Comparison of ENCODE assay signal across 8 mouse cellular contexts in genomic region chr8:126929607-126930161, GRCm38 (mm10). TPM values are rescaled to one million over a fixed set of nuclear protein-coding genes. Genes with fewer than 3 reads are reported as not detected.
DNase-seq lines count a peak whose midpoint lies in the region; ATAC-seq and TF ChIP-seq lines count a peak whose summit lies in the region.

No protein-coding gene starts in this region.

- no peak overlapping the region for H3K4me2 ChIP-seq in hindbrain, embryonic 14.5 days (replicated peaks)
- no peak overlapping the region for H3K4me2 ChIP-seq in limb, embryonic 15.5 days
- no peak overlapping the region for H3K4me2 ChIP-seq in midbrain, postnatal 0 days (ENCODE audit: low read depth, low read length, poor library complexity, severe bottlenecking)

- H3K4me3 ChIP-seq in hindbrain, embryonic 14.5 days (replicated peaks; ENCODE audit: low read length), result no peak overlapping the region
- no peak overlapping the region for H3K4me3 ChIP-seq in limb, embryonic 15.5 days
- no peak overlapping the region for H3K4me3 ChIP-seq in midbrain, postnatal 0 days (ENCODE audit: low read depth, low read length)

- no peak overlapping the region for H3K9ac ChIP-seq in hindbrain, embryonic 14.5 days
- no peak overlapping the region for H3K9ac ChIP-seq in limb, embryonic 15.5 days
- H3K9ac ChIP-seq in midbrain, postnatal 0 days (replicated peaks; ENCODE audit: low read length, poor library complexity, severe bottlenecking), result no peak overlapping the region

- ATAC-seq in erythroid progenitor cell, adult 5-6 weeks (replicated peaks; ENCODE audit: low FRiP score, poor library complexity, severe bottlenecking), result peak; percentile 46; the same call in 1 of the 2 replicates
- no peak for ATAC-seq in hindbrain, embryonic 14.5 days (ENCODE audit: low FRiP score)
- ATAC-seq in limb, embryonic 15.5 days (ENCODE audit: insufficient number of reproducible peaks, low FRiP score, low TSS enrichment, low read depth), result no peak
- ATAC-seq in midbrain, postnatal 0 days (ENCODE audit: low FRiP score), result no peak

- no peaks in the 10 kb centered on the region for H3K27me3 ChIP-seq in hindbrain, embryonic 14.5 days (ENCODE audit: control insufficient read depth, insufficient read depth, low read length)
- no peaks in the 10 kb centered on the region for H3K27me3 ChIP-seq in limb, embryonic 15.5 days
- H3K27me3 ChIP-seq in midbrain, postnatal 0 days (ENCODE audit: insufficient read depth, low read length), result no peaks in the 10 kb centered on the region

- peak; percentile 75; the same call in 1 of the 2 replicates for TF ChIP-seq CTCF in brain, embryonic 14.5 days (IDR thresholded peaks at IDR 0.05; ENCODE audit: borderline replicate concordance, extremely low read depth, insufficient read depth, insufficient read length)
- peak; percentile 94 for TF ChIP-seq CTCF in midbrain, postnatal 0 days (IDR thresholded peaks at IDR 0.05)

- peak; percentile 70 to 79 for DNase-seq in right cerebral cortex, adult 2 months (ENCODE audit: low spot score in 2 of 2)
- DNase-seq in right cerebral cortex, postnatal 25 days, result no peak
- DNase-seq in brain, embryonic 14.5 days (ENCODE audit: low read depth), result peak; percentile 77
- peak; percentile 81 for DNase-seq in hindbrain, embryonic 14.5 days (ENCODE audit: low spot score)
- peak; percentile 72 for DNase-seq in midbrain, postnatal 0 days (ENCODE audit: low spot score)
- peak; percentile 20 to 73 for DNase-seq in thymus, postnatal 10 days (ENCODE audit: low spot score in 2 of 2)

- peaks cover 50% of the 10 kb centered on the region for H3K36me3 ChIP-seq in hindbrain, embryonic 14.5 days (replicated peaks; ENCODE audit: control insufficient read depth, insufficient read depth)
- H3K36me3 ChIP-seq in limb, embryonic 15.5 days, result peaks cover 59% of the 10 kb centered on the region
- H3K36me3 ChIP-seq in midbrain, postnatal 0 days (ENCODE audit: insufficient read depth, low read length), result peaks cover 22% of the 10 kb centered on the region

- no peak for TF ChIP-seq POLR2A in brain, embryonic 14.5 days (IDR thresholded peaks at IDR 0.05; ENCODE audit: borderline replicate concordance, extremely low read depth, insufficient read depth, insufficient read length, poor library complexity, severe bottlenecking)

- H3K27ac ChIP-seq in hindbrain, embryonic 14.5 days, result no peak overlapping the region
- 0 out of 2 replicates have a peak overlapping the region, but pooled peaks have one; percentile 17 for H3K27ac ChIP-seq in limb, embryonic 15.5 days
- no peak overlapping the region for H3K27ac ChIP-seq in midbrain, postnatal 0 days (ENCODE audit: low read depth, low read length)

- WGBS in hindbrain, embryonic 14.5 days, result 75% methylated on average over 3 of the region's 3 CpGs
- 73% methylated on average over 3 of the region's 3 CpGs for WGBS in limb, embryonic 15.5 days
- 70% methylated on average over 3 of the region's 3 CpGs for WGBS in midbrain, postnatal 0 days

- H3K4me1 ChIP-seq in hindbrain, embryonic 14.5 days (replicated peaks; ENCODE audit: control insufficient read depth, insufficient read depth, low read length), result no peaks in the 10 kb centered on the region
- H3K4me1 ChIP-seq in limb, embryonic 15.5 days, result no peaks in the 10 kb centered on the region
- no peaks in the 10 kb centered on the region for H3K4me1 ChIP-seq in midbrain, postnatal 0 days (ENCODE audit: insufficient read depth, low read length)

- H3K9me3 ChIP-seq in hindbrain, embryonic 14.5 days (ENCODE audit: control insufficient read depth, low read length), result no peaks in the 10 kb centered on the region
- no peaks in the 10 kb centered on the region for H3K9me3 ChIP-seq in limb, embryonic 15.5 days
- no peaks in the 10 kb centered on the region for H3K9me3 ChIP-seq in midbrain, postnatal 0 days (ENCODE audit: low read length)

RNA-seq across cellular contexts. Expression of gene Tomm20, which starts 16.0 kb away (rescaled TPM):
- polyA plus RNA-seq in brain, embryonic 14.5 days (2012; rRNA removed), result 94.5 and 111 TPM in 2 replicates
- 16.3 and 40.4 TPM in 2 replicates for total RNA-seq in erythroid progenitor cell, adult 5-6 weeks (2015; ENCODE audit: low replicate concordance)
- total RNA-seq in erythroid progenitor cell, adult 5-6 weeks (2017; ENCODE audit: low replicate concordance), result 43.8 and 48.9 TPM in 2 replicates
- 208 and 216 TPM in 2 replicates for polyA plus RNA-seq in hindbrain, embryonic 14.5 days (2014; fragmentation: Nextera tagmentation; extraction: Ambion mirVana)
- 184 and 185 TPM in 2 replicates for polyA plus RNA-seq in limb, embryonic 15.5 days (2015; fragmentation: Nextera tagmentation; extraction: Ambion mirVana)
- total RNA-seq in midbrain, postnatal 0 days (2014; rRNA removed), result 149 and 190 TPM in 2 replicates
- 236 TPM in 2 replicates for polyA plus RNA-seq in midbrain, postnatal 0 days (2015; fragmentation: Nextera tagmentation; extraction: Ambion mirVana)

RNA-seq across cellular contexts. Expression of gene Rbm34, which starts 41.2 kb away (rescaled TPM):
- 8.4 and 13.0 TPM in 2 replicates for polyA plus RNA-seq in brain, embryonic 14.5 days (2012; rRNA removed)
- 6.8 and 10.9 TPM in 2 replicates for total RNA-seq in erythroid progenitor cell, adult 5-6 weeks (2015; ENCODE audit: low replicate concordance)
- 8.7 and 10.8 TPM in 2 replicates for total RNA-seq in erythroid progenitor cell, adult 5-6 weeks (2017; ENCODE audit: low replicate concordance)
- 23.2 and 24.3 TPM in 2 replicates for polyA plus RNA-seq in hindbrain, embryonic 14.5 days (2014; fragmentation: Nextera tagmentation; extraction: Ambion mirVana)
- polyA plus RNA-seq in limb, embryonic 15.5 days (2015; fragmentation: Nextera tagmentation; extraction: Ambion mirVana), result 22.2 and 22.3 TPM in 2 replicates
- 16.2 and 22.1 TPM in 2 replicates for total RNA-seq in midbrain, postnatal 0 days (2014; rRNA removed)
- 26.7 and 32.7 TPM in 2 replicates for polyA plus RNA-seq in midbrain, postnatal 0 days (2015; fragmentation: Nextera tagmentation; extraction: Ambion mirVana)
